Mouse (Mus musculus): ENCODE data around the gene Col5a3.

GRCm38 (mm10) chr9:20842670-20843069 is 27.8 kb upstream of the Col5a3 start:
- TF ChIP-seq CTCF (IDR thresholded peaks at IDR 0.05; ENCODE audit: insufficient read depth, low read length) (peak; percentile 19; the same call in 1 of the 2 replicates), POLR2A (IDR thresholded peaks at IDR 0.05; ENCODE audit: borderline replicate concordance, extremely low read depth, low read depth, low read length) (no peak)
